Mouse (Mus musculus) bone marrow, adult 2 months (tissue): ENCODE measurements around the gene BC030867. TPM values are rescaled to one million over a fixed set of nuclear protein-coding genes. Genes with fewer than 3 reads are reported as not detected.

Experiments
- H3K27ac ChIP-seq: fragments of 200-500 bp; 2 replicates; pipeline ENCODE4 v1.5.1; 2012; ENCODE audit warnings: low read depth, mild to moderate bottlenecking, control low read depth, inconsistent platforms, low read length; ENCODE audit not compliant: control insufficient read depth, poor library complexity, insufficient read depth
- H3K4me1 ChIP-seq: fragments of 200-500 bp; 2 replicates; pipeline ENCODE4 v1.6.1; 2011; ENCODE audit warnings: low read length; ENCODE audit not compliant: control insufficient read depth, insufficient read depth
- H3K4me3 ChIP-seq: fragments of 200-500 bp; replicated peaks from 2 replicates; pipeline ENCODE3; 2011; ENCODE audit warnings: mild to moderate bottlenecking, low read depth, low read length, control low read depth; ENCODE audit not compliant: control insufficient read depth
- CTCF ChIP-seq: fragments of 200-500 bp; IDR thresholded peaks from 2 replicates; pipeline ENCODE4 v1.5.1; 2011; ENCODE audit warnings: low read length, control low read depth; ENCODE audit not compliant: control insufficient read depth, insufficient read depth
- POLR2A ChIP-seq: fragments of 200-500 bp; IDR thresholded peaks from 2 replicates; pipeline ENCODE4 v1.6.1; 2011; ENCODE audit warnings: low read depth, mild to moderate bottlenecking, control low read depth, low read length, borderline replicate concordance; ENCODE audit not compliant: control insufficient read depth
- WGBS: fragments of 180-500 bp; shearing (Covaris S2); methylation state at CpG from one replicate; pipeline ENCODE4 v1.1.7; 2018; 5-methylcytosine and 5-hydroxymethylcytosine counted together
- polyA plus RNA-seq: library from polyadenylated mRNA; stranded (reverse); fragments of >200 nt; gene quantifications from 2 replicates; pipeline ENCODE4 v1.2.4, GENCODE M21; 2011; ENCODE audit warnings: low replicate concordance; ENCODE audit not compliant: missing spikeins, insufficient read depth, insufficient read length

The BC030867 gene
- polyA plus RNA-seq, 1 experiment: 39.2 TPM

DNA sequence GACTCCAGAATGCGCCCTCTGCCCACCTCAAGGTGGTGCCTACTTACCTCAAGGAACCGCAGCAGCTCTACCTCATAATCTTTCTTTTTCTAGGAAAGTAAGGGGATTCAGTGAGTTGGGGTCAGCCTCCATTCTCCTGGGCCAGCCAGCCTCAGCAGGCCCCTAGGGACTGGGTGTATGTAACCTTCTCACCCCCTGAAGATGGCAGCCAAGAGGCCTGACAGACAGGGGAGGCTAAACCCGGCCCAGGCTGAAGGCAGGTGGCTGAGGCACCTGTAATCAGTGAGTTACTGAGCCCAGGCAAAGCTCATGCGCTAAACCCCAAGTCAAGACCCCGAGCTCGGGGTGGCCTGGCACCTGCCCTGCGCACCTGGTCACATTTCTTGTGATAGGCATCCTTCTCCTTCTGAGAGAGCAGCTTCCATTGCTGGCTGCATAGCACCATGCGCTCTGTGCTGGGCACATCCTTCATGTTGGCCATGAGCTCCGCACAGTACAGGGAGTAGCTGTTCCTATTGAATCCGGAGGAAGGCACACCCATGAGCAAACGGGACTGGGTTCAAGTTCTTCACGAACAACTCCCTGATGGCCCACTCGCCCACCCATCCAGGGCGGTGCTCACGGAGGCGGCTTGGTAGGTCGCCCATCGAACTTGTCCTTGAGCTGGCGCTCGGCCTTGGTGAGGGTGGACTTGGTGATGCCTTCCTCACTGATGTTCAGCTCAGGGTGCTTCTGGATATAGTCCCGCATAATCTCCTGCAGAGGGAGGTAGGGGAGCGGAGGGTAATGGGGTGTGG lies 61.3 kb downstream of the BC030867 start:
- Histone ChIP-seq H3K4me3 (no peak overlapping the region), H3K27ac (no peak overlapping the region; the same call in 1 of the 2 replicates), H3K4me1 (peaks cover 2% of the 10 kb centered on the region; the same call in 1 of the 2 replicates)
- TF ChIP-seq POLR2A (no peak; the same call in 1 of the 2 replicates), CTCF (no peak)
- 83% methylated on average over 22 of the region's 22 CpGs for WGBS

DNA sequence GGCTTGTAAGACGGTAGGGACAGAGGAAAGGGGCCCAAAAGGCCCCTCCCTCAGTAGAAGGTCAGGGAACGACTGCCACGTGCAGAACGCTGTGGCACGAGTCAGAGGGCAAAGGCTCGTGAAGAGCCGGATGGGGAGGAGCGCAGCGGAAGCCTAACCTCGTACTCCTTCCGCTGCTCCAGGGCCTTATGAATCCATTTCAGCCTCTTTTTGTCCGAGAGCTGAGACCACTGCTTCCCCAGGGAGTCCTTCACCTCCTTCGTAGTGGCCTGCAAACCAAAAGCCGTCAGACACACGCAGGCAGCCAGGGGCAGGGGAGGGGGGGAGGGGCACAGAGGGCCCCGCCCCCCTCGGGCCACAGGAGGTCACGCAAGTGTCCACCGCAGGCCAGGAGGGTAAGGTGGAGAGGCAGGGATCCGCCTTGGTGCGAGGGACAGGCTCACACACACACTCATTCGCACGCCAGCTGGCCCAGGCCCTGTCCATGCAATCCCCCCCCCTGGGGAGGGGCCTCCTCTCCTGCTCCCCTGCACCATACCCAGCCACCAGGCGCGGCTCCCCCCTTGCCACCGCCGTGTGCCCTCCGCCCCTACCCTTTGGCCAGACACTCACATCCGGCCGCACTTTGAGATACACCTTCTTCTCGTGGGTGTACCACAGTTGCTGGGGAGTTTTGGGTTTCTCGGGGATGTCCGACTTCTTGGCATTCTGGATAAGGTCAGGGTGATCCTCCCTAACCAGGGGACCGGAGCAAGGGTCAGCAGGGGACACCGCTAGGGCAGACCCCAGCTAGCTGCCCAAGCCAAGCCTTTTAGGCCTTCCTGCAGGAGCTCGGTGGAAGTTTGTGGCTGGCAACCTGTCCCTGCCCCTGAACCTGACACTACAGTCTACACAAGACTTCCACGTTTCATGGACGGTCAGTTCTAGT lies 62.4 kb downstream of the BC030867 start:
- TF ChIP-seq POLR2A: 0 out of 2 replicates have a peak, but pooled peaks have one; percentile 11
- TF ChIP-seq CTCF: no peak
- peaks cover 3% of the 10 kb centered on the region; the same call in 1 of the 2 replicates for H3K4me1 ChIP-seq
- WGBS: 83% methylated on average over 38 of the region's 38 CpGs

DNA sequence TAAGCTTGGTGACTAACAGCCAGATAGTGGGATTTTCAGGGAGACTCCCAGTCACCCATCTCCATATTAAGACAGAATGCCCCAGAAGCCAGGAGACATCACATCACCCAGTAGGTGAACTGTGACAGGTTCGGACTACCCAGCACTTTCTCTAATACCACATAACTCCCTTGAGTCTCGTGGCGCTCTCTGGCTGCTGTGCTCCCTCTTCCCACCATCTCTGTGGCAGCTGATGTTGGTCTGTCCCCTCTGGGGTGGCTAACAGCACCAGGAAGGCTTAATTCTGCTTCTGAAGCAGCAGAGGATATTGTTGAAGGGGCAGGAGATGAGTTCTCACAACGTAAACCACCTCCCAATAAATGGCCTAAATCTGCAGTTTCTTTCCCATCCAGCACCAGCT lies 63.3 kb downstream of the BC030867 start:
- WGBS: 84% methylated on average over 4 of the region's 4 CpGs
- Histone ChIP-seq H3K4me1 (peaks cover 3% of the 10 kb centered on the region; the same call in 1 of the 2 replicates), H3K27ac (no peak overlapping the region)

More for the DNA sequence above, 62.4 kb downstream of the BC030867 start:
- no peak overlapping the region for H3K4me3 ChIP-seq
- no peak overlapping the region for H3K27ac ChIP-seq

DNA sequence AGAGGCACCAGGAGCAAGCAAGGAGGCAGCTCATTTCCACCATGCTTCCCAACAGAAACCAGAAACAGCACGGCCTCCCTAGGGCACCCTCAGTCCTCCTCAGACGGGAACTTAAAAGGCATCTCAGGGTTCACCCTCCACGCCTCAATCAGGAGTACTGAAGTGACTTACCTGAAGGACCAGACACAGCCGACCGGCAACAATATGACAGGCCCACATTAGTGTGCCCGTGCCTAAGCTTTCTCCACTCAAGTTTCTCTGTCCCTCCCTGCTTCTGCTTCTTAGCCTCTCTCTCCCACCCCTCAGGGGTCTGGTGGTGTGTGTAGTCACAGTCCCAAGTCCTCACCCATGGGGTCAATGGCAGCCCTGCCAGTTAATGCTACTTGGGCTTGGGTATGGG lies 63.9 kb downstream of the BC030867 start:
- TF ChIP-seq CTCF (no peak), POLR2A (no peak)
- Histone ChIP-seq H3K27ac (0 out of 2 replicates have a peak overlapping the region, but pooled peaks have one; percentile 40), H3K4me1 (peaks cover 3% of the 10 kb centered on the region; the same call in 1 of the 2 replicates)

More for the DNA sequence above, 63.3 kb downstream of the BC030867 start:
- TF ChIP-seq CTCF (no peak), POLR2A (no peak)
- no peak overlapping the region for H3K4me3 ChIP-seq

DNA sequence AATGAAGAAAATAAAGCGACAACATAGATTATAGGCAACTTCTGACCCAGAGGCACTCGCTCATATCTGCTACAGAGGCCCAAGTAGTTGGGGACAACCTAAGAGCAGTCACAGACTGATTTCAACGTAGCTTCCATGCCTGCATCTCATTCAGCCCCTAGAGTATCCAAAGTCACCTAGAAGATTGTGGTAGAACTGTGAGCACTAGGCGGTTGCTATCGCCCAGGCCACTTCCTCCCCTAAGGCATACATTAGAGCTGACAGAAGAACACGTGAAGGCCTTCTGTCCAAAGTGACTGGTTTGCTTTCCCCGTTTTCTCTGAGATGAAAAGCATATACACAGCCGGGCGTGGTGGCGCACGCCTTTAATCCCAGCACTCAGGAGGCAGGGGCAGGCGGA lies 65.6 kb downstream of the BC030867 start:
- Histone ChIP-seq H3K4me1 (peaks cover 3% of the 10 kb centered on the region; the same call in 1 of the 2 replicates), H3K4me3 (no peak overlapping the region), H3K27ac (no peak overlapping the region)
- TF ChIP-seq CTCF (no peak), POLR2A (no peak)
- WGBS: 80% methylated on average over 12 of the region's 12 CpGs

More for the DNA sequence above, 63.9 kb downstream of the BC030867 start:
- WGBS: 74% methylated on average over 6 of the region's 6 CpGs
- no peak overlapping the region for H3K4me3 ChIP-seq

Other genes with a start within 250 kb of the BC030867 start
- not detected in 2 replicates for gene Mpp3, start 220.4 kb upstream of the BC030867 start, polyA plus RNA-seq
- gene Cd300lg, start 207.4 kb upstream of the BC030867 start, polyA plus RNA-seq: 5.0 and 5.8 TPM in 2 replicates
- gene Mpp2, start 160.4 kb upstream of the BC030867 start, polyA plus RNA-seq: 11.9 and 18.2 TPM in 2 replicates
- not detected in 2 replicates for gene Ppy, start 147.6 kb upstream of the BC030867 start, polyA plus RNA-seq
- gene Pyy, start 141.1 kb upstream of the BC030867 start, polyA plus RNA-seq: not detected in 2 replicates
- gene Nags, start 103.4 kb upstream of the BC030867 start, polyA plus RNA-seq: not detected in 2 replicates
- gene Tmem101, start 92.5 kb upstream of the BC030867 start, polyA plus RNA-seq: 6.8 and 10.3 TPM in 2 replicates
- gene Lsm12, start 63.6 kb upstream of the BC030867 start, polyA plus RNA-seq: 40.1 and 43.4 TPM in 2 replicates
- gene G6pc3, start 59.3 kb upstream of the BC030867 start, polyA plus RNA-seq: 13.9 and 26.5 TPM in 2 replicates
- gene Hdac5, start 18.7 kb upstream of the BC030867 start, polyA plus RNA-seq: 45.9 and 89.1 TPM in 2 replicates
- 0.52 TPM in 1 of 2 replicates, not detected in the other for gene Asb16, start 19.9 kb downstream of the BC030867 start, polyA plus RNA-seq
- 20.4 and 36.9 TPM in 2 replicates for gene Tmub2, start 36.0 kb downstream of the BC030867 start, polyA plus RNA-seq
- gene Atxn7l3, start 47.7 kb downstream of the BC030867 start, polyA plus RNA-seq: 18.3 and 30.4 TPM in 2 replicates
- 95.0 and 126 TPM in 2 replicates for gene Ubtf, start 70.9 kb downstream of the BC030867 start, polyA plus RNA-seq
- gene Slc4a1, start 117.3 kb downstream of the BC030867 start, polyA plus RNA-seq: 762 and 950 TPM in 2 replicates
- 2.3 and 3.2 TPM in 2 replicates for gene Rundc3a, start 144.5 kb downstream of the BC030867 start, polyA plus RNA-seq
- 207 and 269 TPM in 2 replicates for gene Slc25a39, start 159.1 kb downstream of the BC030867 start, polyA plus RNA-seq
- gene Grn, start 181.4 kb downstream of the BC030867 start, polyA plus RNA-seq: 57.7 and 87.0 TPM in 2 replicates
- gene Fam171a2, start 198.8 kb downstream of the BC030867 start, polyA plus RNA-seq: 0.65 and 2.7 TPM in 2 replicates
- 432 and 648 TPM in 2 replicates for gene Itga2b, start 221.2 kb downstream of the BC030867 start, polyA plus RNA-seq